Mouse (Mus musculus): ENCODE data around the gene Nr2f6. TPM values are rescaled to one million over a fixed set of nuclear protein-coding genes. Genes with fewer than 3 reads are reported as not detected.

Gene Nr2f6
- total RNA-seq (2021): 10 to 100 TPM; 19.6 to 21.9 TPM
- long read RNA-seq, experiment 1, transcript Nr2f6-201 (4 exons, 2,218 nt): major isoform, 83 of 125 reads
- long read RNA-seq, experiment 1, partial matches to known transcripts: 5 of 125 reads
- long read RNA-seq, experiment 1, other reads (novel, unspliced or antisense): 37 of 125 reads
- long read RNA-seq, experiment 2, transcript Nr2f6-201 (4 exons, 2,218 nt): major isoform, 95 of 161 reads
- long read RNA-seq, experiment 2, partial matches to known transcripts: 5 of 161 reads
- long read RNA-seq, experiment 2, other reads (novel, unspliced or antisense): 61 of 161 reads

- Histone ChIP-seq H3K4me3 (peak within 1 kb of the TSS; percentile 92), H3K27ac (peak within 1 kb of the TSS; percentile 93)
- peak; percentile 81 for DNase-seq
- TF ChIP-seq CTCF (IDR thresholded peaks at IDR 0.05): no peak
- intact Hi-C loops (cut with DNase I): no loop called here
Observed at GRCm38 (mm10) chr8:71381421-71381970, at the start of gene Nr2f6. Gene Nr2f6 (minus strand): TSS chr8:71381960.

GRCm38 (mm10) chr8:71422121-71422520, 40.4 kb upstream of the Nr2f6 start:
- intact Hi-C loops (cut with DNase I): no loop called here
- no peak overlapping the region for H3K27ac ChIP-seq
- no peak for DNase-seq
- H3K4me3 ChIP-seq: no peak overlapping the region
- no peak for TF ChIP-seq CTCF (IDR thresholded peaks at IDR 0.05)

GRCm38 (mm10) chr8:71411535-71412273, 29.9 kb upstream of the Nr2f6 start:
- Histone ChIP-seq H3K27ac (no peak overlapping the region), H3K4me3 (no peak overlapping the region)
- no peak for DNase-seq
- intact Hi-C loops (cut with DNase I): no loop called here
- no peak for TF ChIP-seq CTCF (IDR thresholded peaks at IDR 0.05)

- intact Hi-C loops (cut with DNase I): loop anchor here (5.0 kb wide), 1 partner anchor 36 kb away; the partner anchor contains the start of gene Ocel1
- DNase-seq: no peak
- Histone ChIP-seq H3K27ac (no peak overlapping the region), H3K4me3 (no peak overlapping the region)
- TF ChIP-seq CTCF (IDR thresholded peaks at IDR 0.05): no peak
Observed at GRCm38 (mm10) chr8:71408231-71408630, 26.5 kb upstream of the Nr2f6 start.

- Histone ChIP-seq H3K4me3 (no peak overlapping the region), H3K27ac (no peak overlapping the region)
- DNase-seq: no peak
- intact Hi-C loops (cut with DNase I): loop anchor here (2.0 to 5.0 kb wide), 2 partner anchors 35 to 67 kb away; partner anchors contain the start of gene Ocel1
- no peak for TF ChIP-seq CTCF (IDR thresholded peaks at IDR 0.05)
Observed at GRCm38 (mm10) chr8:71407441-71407840, 25.7 kb upstream of the Nr2f6 start.

GRCm38 (mm10) chr8:71406099-71407015, 24.6 kb upstream of the Nr2f6 start:
- no peak overlapping the region for H3K27ac ChIP-seq
- DNase-seq: peak; percentile 77
- TF ChIP-seq CTCF (IDR thresholded peaks at IDR 0.05): peak; percentile 75
- intact Hi-C loops (cut with DNase I): loop anchor here (2.0 to 5.0 kb wide), 2 partner anchors 34 to 66 kb away; partner anchors contain the start of gene Ocel1
- peak overlapping the region; percentile 70 for H3K4me3 ChIP-seq

GRCm38 (mm10) chr8:71405401-71406098, 23.8 kb upstream of the Nr2f6 start, which contains the start of gene Ankle1:
Gene Ankle1 (plus strand): TSS chr8:71406010.
- intact Hi-C loops (cut with DNase I): loop anchor here (2.0 to 5.0 kb wide), 2 partner anchors 33 to 65 kb away; partner anchors contain the start of gene Ocel1
- H3K27ac ChIP-seq: peak within 1 kb of the TSS; percentile 62

GRCm38 (mm10) chr8:71404951-71405351, 23.2 kb upstream of the Nr2f6 start:
- no peak overlapping the region for H3K27ac ChIP-seq
- TF ChIP-seq CTCF (IDR thresholded peaks at IDR 0.05): no peak
- H3K4me3 ChIP-seq: no peak overlapping the region
- DNase-seq: no peak
- intact Hi-C loops (cut with DNase I): loop anchor here (5.0 kb wide), 1 partner anchor 33 kb away; the partner anchor contains the start of gene Ocel1

More at GRCm38 (mm10) chr8:71405401-71406098, 23.8 kb upstream of the Nr2f6 start, which contains the start of gene Ankle1:
- peak within 1 kb of the TSS; percentile 70 for H3K4me3 ChIP-seq
- peak; percentile 70 for TF ChIP-seq CTCF (IDR thresholded peaks at IDR 0.05)
- peak; percentile 94 for DNase-seq

- H3K27ac ChIP-seq: no peak overlapping the region
- no peak overlapping the region for H3K4me3 ChIP-seq
- TF ChIP-seq CTCF (IDR thresholded peaks at IDR 0.05): no peak
- no peak for DNase-seq
- intact Hi-C loops (cut with DNase I): no loop called here
Observed at GRCm38 (mm10) chr8:71404011-71404410, 22.3 kb upstream of the Nr2f6 start.

- Histone ChIP-seq H3K4me3 (no peak overlapping the region), H3K27ac (no peak overlapping the region)
- TF ChIP-seq CTCF (IDR thresholded peaks at IDR 0.05): no peak
- intact Hi-C loops (cut with DNase I): no loop called here
- no peak for DNase-seq
Observed at GRCm38 (mm10) chr8:71403107-71403885, 21.5 kb upstream of the Nr2f6 start.

Measured in gastrocnemius, adult 2 months (tissue).